Mouse (Mus musculus) cerebellum, adult 8-10 months (tissue): ENCODE data around the gene Tysnd1.

Experiments
- DNase-seq: peaks from one replicate; pipeline ENCODE4 v3.0.0; 2022

Tysnd1 gene

DNA sequence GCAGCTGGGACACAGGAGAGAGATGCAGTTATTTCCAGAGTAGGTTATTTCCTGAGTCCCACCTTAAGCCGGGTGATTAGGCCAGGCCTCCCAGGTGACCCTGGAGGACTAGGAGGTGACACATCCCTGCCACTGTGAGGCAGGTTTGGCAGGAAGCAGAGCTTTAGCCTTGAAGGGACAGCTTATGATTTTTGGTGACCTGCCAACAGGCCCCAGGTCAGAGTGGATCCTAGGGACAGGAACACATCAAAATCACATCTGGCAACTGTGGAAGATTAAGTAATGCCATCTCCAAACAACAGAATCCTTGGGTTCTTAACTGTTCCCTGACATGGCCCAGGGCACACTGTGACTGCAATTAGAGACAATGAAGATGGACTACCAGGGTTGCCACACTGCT, 46.0 kb downstream of the Tysnd1 start:
- no peak for DNase-seq

- no peak for DNase-seq
Observed at GRCm38 (mm10) chr10:61741873-61742272, 46.6 kb downstream of the Tysnd1 start.

GRCm38 (mm10) chr10:61742336-61742735, 47.0 kb downstream of the Tysnd1 start:
- no peak for DNase-seq

DNA sequence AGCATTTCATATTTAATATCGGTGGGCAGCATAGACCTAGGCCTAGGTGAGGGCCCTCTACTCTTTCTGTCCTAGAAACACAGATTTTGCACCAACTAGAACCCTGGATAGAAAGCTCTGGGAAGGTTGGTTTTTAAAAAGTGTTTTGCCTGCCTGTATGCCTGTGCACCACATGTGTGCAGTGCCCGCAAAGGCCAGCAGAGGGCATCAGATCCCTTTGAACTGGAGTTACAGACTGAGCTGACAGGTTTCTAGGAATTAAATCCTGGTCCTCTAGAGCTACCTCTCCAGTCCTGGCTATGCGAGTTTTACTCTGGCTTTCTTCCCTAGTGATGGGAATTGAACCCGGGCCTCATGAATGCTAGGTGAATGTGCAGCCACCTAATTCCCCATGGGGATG, 49.8 kb downstream of the Tysnd1 start:
- no peak for DNase-seq

DNA sequence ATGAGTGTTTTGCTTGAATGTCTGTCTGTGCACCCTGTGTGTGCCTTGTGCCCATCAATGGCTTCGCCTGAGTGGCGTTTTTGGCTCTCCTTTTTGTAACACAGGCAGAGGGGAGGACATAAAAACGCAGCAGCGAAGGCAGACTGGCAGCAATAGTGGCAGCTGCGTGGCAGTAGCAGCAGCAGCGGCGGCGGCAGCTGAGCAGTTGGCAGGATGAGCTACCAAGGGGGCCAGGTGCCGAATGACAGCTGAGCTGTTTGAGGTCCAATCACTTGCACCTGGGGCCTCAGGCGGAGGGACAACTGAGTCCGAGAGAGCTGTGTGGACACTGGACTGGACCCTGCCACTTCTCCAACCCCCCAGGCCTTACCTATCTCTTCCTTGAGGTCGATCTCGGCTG, 52.0 kb downstream of the Tysnd1 start:
- no peak for DNase-seq

GRCm38 (mm10) chr10:61750014-61750413, 54.7 kb downstream of the Tysnd1 start:
- DNase-seq, result no peak

GRCm38 (mm10) chr10:61751534-61752219, 56.4 kb downstream of the Tysnd1 start:
- no peak for DNase-seq
